Mouse (Mus musculus) liver, adult 2 months (tissue): ENCODE measurements around the gene Aspdh. TPM values are rescaled to one million over a fixed set of nuclear protein-coding genes. Genes with fewer than 3 reads are reported as not detected.

ENCODE experiments used
- DNase-seq: peaks from one replicate; pipeline ENCODE4 v3.0.0-alpha.2; 2011; ENCODE audit warnings: low read depth, low spot score; ENCODE audit errors: extremely low read depth
- H3K27ac ChIP-seq: fragments of 200-500 bp; replicated peaks from 2 replicates; pipeline ENCODE4 v1.5.1; 2012; ENCODE audit warnings: low read depth, mild to moderate bottlenecking, control low read depth, inconsistent platforms, low read length; ENCODE audit not compliant: insufficient read depth
- H3K27me3 ChIP-seq: fragments of 200-500 bp; 2 replicates; pipeline ENCODE4 v1.6.1; 2012; ENCODE audit warnings: mild to moderate bottlenecking, moderate library complexity, low read length, inconsistent platforms; ENCODE audit not compliant: control insufficient read depth, insufficient read depth
- H3K36me3 ChIP-seq: fragments of 200-500 bp; 2 replicates; pipeline ENCODE4 v1.6.1; 2012; ENCODE audit warnings: low read length, inconsistent platforms; ENCODE audit not compliant: control insufficient read depth, insufficient read depth
- H3K4me1 ChIP-seq: fragments of 200-500 bp; 2 replicates; pipeline ENCODE4 v1.6.1; 2011; ENCODE audit warnings: low read length; ENCODE audit not compliant: control insufficient read depth, insufficient read depth
- H3K4me3 ChIP-seq: fragments of 200-500 bp; 2 replicates; pipeline ENCODE4 v1.5.1; 2011; ENCODE audit warnings: low read depth, mild to moderate bottlenecking, control low read depth, low read length, moderate library complexity; ENCODE audit not compliant: insufficient read depth
- H3K79me2 ChIP-seq: fragments of 200-500 bp; 2 replicates; pipeline ENCODE4 v1.6.1; 2012; ENCODE audit warnings: inconsistent platforms, mild to moderate bottlenecking, low read length, moderate library complexity; ENCODE audit not compliant: control insufficient read depth, insufficient read depth
- H3K9ac ChIP-seq: fragments of 200-500 bp; 2 replicates; pipeline ENCODE4 v1.6.1; 2012; ENCODE audit warnings: low read depth, mild to moderate bottlenecking, control low read depth, inconsistent platforms, low read length
- CTCF ChIP-seq: fragments of 200-500 bp; IDR thresholded peaks from 2 replicates; pipeline ENCODE4 v1.5.1; 2011; ENCODE audit warnings: low read depth, low read length, control low read depth
- POLR2A ChIP-seq: fragments of 200-500 bp; IDR thresholded peaks from 2 replicates; pipeline ENCODE4 v1.6.1; 2011; ENCODE audit warnings: low read length, control low read depth; ENCODE audit not compliant: insufficient read depth; ENCODE audit errors: extremely low read depth
- WGBS: fragments of 180-500 bp; shearing (Covaris S2); methylation state at CpG from one replicate; pipeline ENCODE4 v1.1.7; 2018; 5-methylcytosine and 5-hydroxymethylcytosine counted together
- polyA plus RNA-seq: library from polyadenylated mRNA; depleted of rRNA; stranded (reverse); fragments of >200 nt; gene quantifications from 2 replicates; pipeline ENCODE4 v1.2.3, GENCODE M21; 2012
- total RNA-seq: library from RNA; depleted of rRNA; stranded (reverse); fragments of >200 nt; gene quantifications from 2 replicates; pipeline ENCODE4 v1.2.3, GENCODE M21; 2014

The Aspdh gene
- total and polyA plus RNA-seq, 2 experiments, result 146 to 608 TPM

- peak; percentile 33; the same call in 1 of the 2 replicates for TF ChIP-seq POLR2A
- TF ChIP-seq CTCF, result no peak
- under 1% methylated on average over 58 of the region's 58 CpGs for WGBS
Measured at GRCm38 (mm10) chr7:44495992-44496770, 31.0 kb downstream of the Aspdh start, which contains the start of the genes Emc10 and Fam71e1. TSS of gene Emc10 (minus strand) at chr7:44496529. TSS of gene Fam71e1 (plus strand) at chr7:44496581.

GRCm38 (mm10) chr7:44496771-44497109, 31.5 kb downstream of the Aspdh start:
- Histone ChIP-seq H3K4me1 (peaks cover 25% of the 10 kb centered on the region), H3K9ac (peak overlapping the region; percentile 45), H3K27ac (peak overlapping the region; percentile 25), H3K79me2 (peaks cover 8% of the 10 kb centered on the region; the same call in 1 of the 2 replicates), H3K36me3 (no peaks in the 10 kb centered on the region), H3K27me3 (no peaks in the 10 kb centered on the region), H3K4me3 (peak overlapping the region; percentile 67)
- DNase-seq, result no peak
- TF ChIP-seq CTCF (no peak), POLR2A (no peak)
- WGBS, result 2% methylated on average over 26 of the region's 26 CpGs

More at GRCm38 (mm10) chr7:44495992-44496770, 31.0 kb downstream of the Aspdh start, which contains the start of the genes Emc10 and Fam71e1:
- peak; percentile 91 for DNase-seq
- peaks cover 25% of the 10 kb centered on the region for H3K4me1 ChIP-seq
- H3K79me2 ChIP-seq, result peaks cover 8% of the 10 kb centered on the region; the same call in 1 of the 2 replicates
- H3K27ac ChIP-seq, result peak within 1 kb of the TSS; percentile 77
- peak within 1 kb of the TSS; percentile 73 for H3K9ac ChIP-seq
- no peaks in the 10 kb centered on the region for H3K36me3 ChIP-seq
- H3K4me3 ChIP-seq, result peak within 1 kb of the TSS; percentile 67
- no peaks in the 10 kb centered on the region for H3K27me3 ChIP-seq

GRCm38 (mm10) chr7:44497361-44498055, 32.3 kb downstream of the Aspdh start:
- TF ChIP-seq POLR2A, result no peak
- TF ChIP-seq CTCF, result no peak
- DNase-seq, result peak; percentile 97
- H3K36me3 ChIP-seq, result no peaks in the 10 kb centered on the region
- H3K4me3 ChIP-seq, result no peak overlapping the region
- H3K4me1 ChIP-seq, result peaks cover 25% of the 10 kb centered on the region
- H3K27me3 ChIP-seq, result no peaks in the 10 kb centered on the region
- H3K27ac ChIP-seq, result peak overlapping the region; percentile 72
- no peak overlapping the region for H3K9ac ChIP-seq
- 27% methylated on average over 10 of the region's 10 CpGs for WGBS
- H3K79me2 ChIP-seq, result peaks cover 8% of the 10 kb centered on the region; the same call in 1 of the 2 replicates

- no peaks in the 10 kb centered on the region for H3K36me3 ChIP-seq
- H3K27ac ChIP-seq, result peak overlapping the region; percentile 64
- DNase-seq, result peak; percentile 79
- TF ChIP-seq POLR2A (no peak), CTCF (no peak)
- peaks cover 8% of the 10 kb centered on the region; the same call in 1 of the 2 replicates for H3K79me2 ChIP-seq
- H3K4me1 ChIP-seq, result peaks cover 25% of the 10 kb centered on the region
- H3K27me3 ChIP-seq, result no peaks in the 10 kb centered on the region
- H3K4me3 ChIP-seq, result no peak overlapping the region
- H3K9ac ChIP-seq, result no peak overlapping the region
- 18% methylated on average over 1 of the region's 1 CpGs for WGBS
Measured at GRCm38 (mm10) chr7:44498922-44499321, 33.7 kb downstream of the Aspdh start.

- Histone ChIP-seq H3K4me3 (no peak overlapping the region), H3K27me3 (no peaks in the 10 kb centered on the region), H3K4me1 (peaks cover 25% of the 10 kb centered on the region), H3K9ac (no peak overlapping the region), H3K36me3 (no peaks in the 10 kb centered on the region), H3K27ac (no peak overlapping the region), H3K79me2 (peaks cover 5% of the 10 kb centered on the region; the same call in 1 of the 2 replicates)
- WGBS, result 75% methylated on average over 20 of the region's 20 CpGs
- no peak for TF ChIP-seq POLR2A
- no peak for TF ChIP-seq CTCF
- no peak for DNase-seq
Measured at GRCm38 (mm10) chr7:44500046-44500445, 34.9 kb downstream of the Aspdh start.
